Mouse (Mus musculus) brain, embryonic 14.5 days (tissue): ENCODE results near the gene Rps6ka3. TPM values are rescaled to one million over a fixed set of nuclear protein-coding genes. Genes with fewer than 3 reads are reported as not detected.

ENCODE experiments used
- DNase-seq: peaks from one replicate; pipeline ENCODE4 v3.0.0-alpha.2; 2011; ENCODE audit warnings: low read depth
- CTCF ChIP-seq: fragments of 200-500 bp; IDR thresholded peaks from 2 replicates; pipeline ENCODE4 v1.5.1; 2012; ENCODE audit warnings: inconsistent platforms, mild to moderate bottlenecking, moderate library complexity, borderline replicate concordance; ENCODE audit not compliant: insufficient read depth, insufficient read length; ENCODE audit errors: extremely low read depth
- POLR2A ChIP-seq: fragments of 200-500 bp; IDR thresholded peaks from 2 replicates; pipeline ENCODE4 v1.6.1; 2012; ENCODE audit warnings: mild to moderate bottlenecking, inconsistent platforms, borderline replicate concordance; ENCODE audit not compliant: poor library complexity, insufficient read depth, insufficient read length, severe bottlenecking; ENCODE audit errors: extremely low read depth
- polyA plus RNA-seq: library from polyadenylated mRNA; depleted of rRNA; stranded (reverse); fragments of >200 nt; gene quantifications from 2 replicates; pipeline ENCODE4 v1.2.3, GENCODE M21; 2012; rRNA removed

Gene Rps6ka3
- polyA plus RNA-seq: 19.9 and 24.4 TPM in 2 replicates

- TF ChIP-seq POLR2A (no peak), CTCF (no peak)
- DNase-seq: no peak
Measured at GRCm38 (mm10) chrX:159210007-159210406, at the start of gene Rps6ka3. Gene Rps6ka3 (plus strand): TSS chrX:159210307.

DNA sequence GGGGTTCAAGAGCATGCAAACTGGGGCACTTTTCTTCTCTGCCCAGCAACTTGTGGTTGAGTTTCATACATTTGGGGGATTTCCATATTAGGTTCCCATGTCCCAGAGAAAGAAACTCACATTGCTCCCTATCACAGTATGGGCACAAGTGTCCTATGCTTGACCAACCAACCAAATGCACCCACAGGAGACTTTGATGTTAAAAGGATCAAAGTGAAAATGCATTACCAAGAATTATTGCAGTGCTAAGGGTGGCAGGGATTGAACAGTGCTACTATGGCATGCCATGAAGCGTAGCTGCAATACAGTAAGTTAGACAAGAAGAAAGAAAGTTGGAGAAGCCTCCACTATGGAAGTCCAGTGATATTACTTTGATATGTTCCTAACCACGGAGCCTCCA is 40.9 kb upstream of the Rps6ka3 start:
- no peak for DNase-seq
- no peak for TF ChIP-seq POLR2A
- TF ChIP-seq CTCF: no peak

DNA sequence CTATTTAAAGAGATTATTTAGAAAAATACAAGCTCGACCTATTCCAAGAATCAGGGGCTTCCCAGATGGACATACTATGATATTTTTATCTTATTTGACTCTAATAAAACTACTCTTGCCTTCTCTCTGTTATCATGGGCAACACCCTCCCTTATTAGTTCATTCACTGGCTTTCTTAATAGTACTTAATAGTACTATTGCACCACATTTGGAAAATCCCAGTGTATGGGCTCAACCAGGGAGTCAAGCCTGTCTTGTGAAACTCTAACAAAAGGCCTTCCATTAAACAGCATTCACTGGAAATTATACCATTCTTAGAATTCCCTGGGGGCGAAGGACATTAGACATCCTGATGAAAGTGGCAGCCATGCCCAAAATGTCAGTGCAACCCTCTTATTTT is 38.5 kb upstream of the Rps6ka3 start:
- no peak for TF ChIP-seq POLR2A
- no peak for TF ChIP-seq CTCF
- DNase-seq: peak; percentile 36

GRCm38 (mm10) chrX:159191581-159191980 is 18.5 kb upstream of the Rps6ka3 start:
- no peak for TF ChIP-seq POLR2A
- no peak for TF ChIP-seq CTCF
- DNase-seq: no peak

DNA sequence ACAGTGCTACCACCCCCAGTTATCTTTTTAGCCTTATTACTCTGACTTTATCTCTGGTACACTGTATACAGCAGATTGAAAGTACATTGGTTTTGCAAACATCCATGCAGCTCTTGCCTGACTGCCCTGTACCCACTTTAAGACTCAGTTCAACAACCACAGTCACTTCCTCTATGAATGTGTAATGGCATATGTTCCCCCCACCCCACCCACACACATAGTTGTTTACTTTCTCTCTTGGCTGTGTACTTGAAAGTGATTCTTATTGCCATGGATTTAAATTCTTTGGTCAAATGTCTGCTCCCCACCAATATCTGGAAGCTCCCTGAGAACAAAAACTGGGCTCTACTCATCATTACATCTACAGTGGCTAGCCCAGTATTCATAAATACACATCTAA is 10.6 kb upstream of the Rps6ka3 start:
- DNase-seq: no peak
- TF ChIP-seq CTCF: no peak
- no peak for TF ChIP-seq POLR2A

DNA sequence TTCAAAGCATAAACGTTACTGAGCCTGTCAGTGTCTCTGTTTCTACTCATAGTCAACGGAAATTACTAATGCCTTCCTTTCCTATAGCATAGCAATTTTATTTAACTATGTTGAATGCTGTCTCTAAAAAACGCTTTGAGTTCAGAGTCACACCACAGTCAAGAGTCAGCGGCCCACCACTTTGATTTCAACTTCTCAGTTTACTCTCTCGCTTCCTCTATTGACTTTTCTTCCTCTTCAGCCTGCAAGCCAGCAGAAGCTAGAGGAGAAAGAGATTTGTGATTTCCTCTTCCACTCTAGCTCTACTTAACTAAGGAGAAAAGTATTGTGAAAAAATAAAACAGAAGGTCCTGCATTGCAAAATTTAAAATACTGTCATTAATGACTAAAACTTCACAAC is 10.0 kb upstream of the Rps6ka3 start:
- TF ChIP-seq CTCF: no peak
- TF ChIP-seq POLR2A: no peak

GRCm38 (mm10) chrX:159210892-159211583 is 931 bp downstream of the Rps6ka3 start:
- no peak for DNase-seq
- no peak for TF ChIP-seq POLR2A
- no peak for TF ChIP-seq CTCF

More for the DNA sequence above, 10.0 kb upstream of the Rps6ka3 start:
- DNase-seq: no peak

- no peak for DNase-seq
- TF ChIP-seq POLR2A (no peak), CTCF (no peak)
Measured at GRCm38 (mm10) chrX:159215253-159215652, 5.1 kb downstream of the Rps6ka3 start.

- DNase-seq: peak; percentile 8
- no peak for TF ChIP-seq POLR2A
- TF ChIP-seq CTCF: no peak
Measured at GRCm38 (mm10) chrX:159222474-159222873, 12.4 kb downstream of the Rps6ka3 start.

GRCm38 (mm10) chrX:159237275-159237674 is 27.2 kb downstream of the Rps6ka3 start:
- DNase-seq: no peak
- TF ChIP-seq CTCF: no peak
- no peak for TF ChIP-seq POLR2A

DNA sequence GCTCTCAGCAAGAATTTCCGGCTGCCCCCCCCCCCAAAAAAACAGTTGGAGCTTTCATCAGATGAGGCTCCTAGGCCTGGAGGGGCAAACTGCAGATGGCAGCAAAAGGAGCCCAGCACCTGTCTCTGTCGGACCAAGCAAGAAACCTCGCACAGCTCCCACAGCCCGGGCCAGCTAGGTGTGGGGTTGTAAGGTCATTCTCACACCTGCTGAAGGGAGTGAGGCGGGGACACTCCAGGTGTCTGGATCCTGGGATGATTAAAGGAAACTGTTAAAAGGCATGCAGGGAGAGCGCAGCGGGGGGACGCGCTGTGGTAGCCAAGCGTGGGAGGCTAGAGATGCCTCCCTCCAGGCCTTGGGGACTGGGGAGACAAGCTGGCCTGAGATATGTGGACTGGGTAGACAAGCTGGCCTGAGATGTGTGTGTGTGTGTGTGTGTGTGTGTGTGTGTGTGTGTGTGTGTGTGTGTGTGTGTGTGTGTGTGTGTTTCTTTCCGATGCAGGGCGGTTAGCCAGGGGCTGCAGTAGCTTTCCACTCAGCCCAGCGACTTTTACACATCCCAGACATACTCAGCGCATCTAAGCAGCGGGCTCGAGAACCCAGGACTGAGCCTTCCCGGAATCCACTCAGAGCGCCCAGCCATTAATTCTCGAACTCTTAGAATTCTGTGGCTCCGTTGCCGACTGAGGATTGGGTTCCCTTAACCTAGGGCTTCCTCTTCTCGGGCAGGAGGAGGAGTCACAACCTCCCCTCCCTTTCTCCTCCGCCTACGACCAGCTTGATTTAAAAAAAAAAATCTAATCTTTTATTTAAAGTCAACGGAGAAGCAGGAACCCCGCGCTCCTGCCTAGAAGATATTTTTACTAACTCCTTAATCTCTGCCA is 44.1 kb downstream of the Rps6ka3 start:
- peak; percentile 41 for DNase-seq
- no peak for TF ChIP-seq CTCF
- no peak for TF ChIP-seq POLR2A

GRCm38 (mm10) chrX:159255123-159255978 is 45.2 kb downstream of the Rps6ka3 start:
- DNase-seq: peak; percentile 96
- 0 out of 2 replicates have a peak, but pooled peaks have one; percentile 24 for TF ChIP-seq CTCF
- peak; percentile 77 for TF ChIP-seq POLR2A
